Mouse (Mus musculus): ENCODE results near the gene Extl1.
"Not testable (repeated sequence)": the region's sequence is repeated elsewhere in the genome, so short reads cannot be mapped to it uniquely, and the experiment has no call there.

The Extl1 gene

DNA sequence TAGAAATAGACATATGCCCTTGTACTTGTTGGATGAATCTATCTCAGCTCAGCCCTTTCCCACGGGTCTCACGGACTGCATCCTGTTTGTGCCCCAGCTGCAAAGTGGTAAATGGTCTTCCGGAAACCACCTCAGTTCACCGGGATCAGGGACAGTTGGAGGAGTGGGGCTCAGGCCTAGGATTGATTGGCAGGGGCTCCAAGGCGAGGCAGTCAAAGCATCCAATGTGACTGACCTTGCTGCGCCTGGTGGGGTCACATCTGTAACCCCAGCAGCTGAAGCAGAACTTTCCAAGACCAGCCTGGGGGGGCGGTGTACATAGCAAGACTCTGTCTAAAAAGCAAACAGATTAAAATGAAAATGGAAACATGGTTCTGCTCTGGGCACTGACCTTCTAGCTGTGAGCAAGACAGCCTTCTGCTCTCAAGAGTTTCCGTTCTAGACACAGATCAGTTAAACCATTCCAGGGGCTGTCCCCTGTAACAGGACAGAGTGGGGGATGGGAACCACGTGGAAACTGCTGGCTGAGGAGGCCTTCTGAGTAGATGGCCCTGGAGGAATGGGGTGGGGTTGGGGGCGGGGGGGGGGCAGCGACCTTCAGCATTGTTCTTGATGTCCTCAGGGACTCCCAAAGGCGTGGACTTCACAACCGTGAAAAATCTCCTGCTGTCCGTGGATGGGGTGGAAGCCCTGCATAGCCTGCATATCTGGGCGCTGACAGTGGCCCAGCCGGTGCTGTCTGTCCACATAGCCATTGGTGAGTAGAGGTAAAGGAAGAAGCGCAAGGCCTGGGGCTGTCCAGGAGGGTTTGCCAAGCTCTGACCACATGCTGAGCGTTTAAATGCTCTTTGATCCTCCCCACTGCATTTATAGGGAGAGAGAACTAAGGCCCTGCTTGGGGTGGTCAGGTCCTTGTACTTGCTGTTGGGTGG lies 32.1 kb downstream of the Extl1 start:
- no peak for DNase-seq (ENCODE audit: low spot score)

GRCm38 (mm10) chr4:134350641-134351040 lies 33.0 kb downstream of the Extl1 start:
- DNase-seq (ENCODE audit: low spot score): no peak

DNA sequence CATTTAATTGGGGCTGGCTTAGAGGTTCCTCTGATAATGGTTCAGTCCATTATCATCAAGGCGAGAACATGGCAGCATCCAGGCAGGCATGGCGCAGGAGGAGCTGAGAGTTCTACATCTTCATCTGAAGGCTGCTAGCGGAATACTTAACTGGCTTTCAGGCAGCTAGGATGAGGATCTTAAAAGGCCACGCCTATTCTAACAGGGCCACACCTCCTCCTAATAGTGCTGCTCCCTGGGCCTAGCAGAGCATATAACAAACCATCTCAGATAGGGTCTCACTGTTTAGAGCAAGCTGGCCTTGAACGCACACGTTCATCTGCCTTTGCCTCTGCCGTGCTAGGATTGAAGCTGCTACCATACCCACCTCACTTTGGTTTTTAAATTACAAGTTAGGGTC lies 33.8 kb downstream of the Extl1 start:
- no peak for DNase-seq (ENCODE audit: low spot score)

DNA sequence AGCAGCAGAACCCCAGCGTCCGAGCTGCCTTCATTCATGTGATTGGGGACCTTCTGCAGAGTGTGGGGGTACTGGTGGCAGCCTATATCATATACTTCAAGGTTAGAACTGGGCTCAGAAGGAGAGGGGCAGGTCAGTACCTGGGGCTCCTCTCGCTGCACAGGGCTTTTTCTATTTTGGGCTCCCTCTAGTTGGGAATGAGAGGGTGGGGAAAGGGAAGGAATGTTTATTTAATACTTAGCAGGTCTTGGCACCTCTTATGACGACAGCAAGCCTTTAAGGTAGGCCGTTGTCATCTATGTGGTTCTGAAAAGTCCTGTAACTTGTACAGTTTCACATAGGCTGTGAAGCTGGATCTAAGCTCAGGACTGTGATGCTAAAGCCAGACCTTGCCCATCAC lies 35.1 kb downstream of the Extl1 start:
- no peak for DNase-seq (ENCODE audit: low spot score)

DNA sequence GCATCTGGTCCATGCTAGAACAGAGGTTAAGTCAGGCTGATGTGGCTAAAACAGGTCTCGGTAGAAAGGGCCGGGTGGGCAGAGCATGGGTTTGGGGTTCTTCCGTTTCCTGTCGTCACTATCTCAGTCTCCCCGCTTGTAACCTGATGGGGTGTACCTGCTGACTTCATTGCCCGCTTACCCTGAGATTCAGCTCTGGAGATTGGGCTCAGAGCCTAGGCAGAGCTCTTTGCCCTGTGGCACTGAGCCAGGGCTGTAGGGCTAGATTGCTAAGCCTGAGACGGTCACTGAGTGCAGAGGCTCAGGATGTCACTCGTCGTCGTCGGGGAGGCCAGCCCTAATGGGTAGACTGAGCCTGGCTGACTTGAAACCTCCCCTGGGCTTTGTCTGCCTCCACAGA lies 35.6 kb downstream of the Extl1 start:
- DNase-seq (ENCODE audit: low spot score): no peak

DNA sequence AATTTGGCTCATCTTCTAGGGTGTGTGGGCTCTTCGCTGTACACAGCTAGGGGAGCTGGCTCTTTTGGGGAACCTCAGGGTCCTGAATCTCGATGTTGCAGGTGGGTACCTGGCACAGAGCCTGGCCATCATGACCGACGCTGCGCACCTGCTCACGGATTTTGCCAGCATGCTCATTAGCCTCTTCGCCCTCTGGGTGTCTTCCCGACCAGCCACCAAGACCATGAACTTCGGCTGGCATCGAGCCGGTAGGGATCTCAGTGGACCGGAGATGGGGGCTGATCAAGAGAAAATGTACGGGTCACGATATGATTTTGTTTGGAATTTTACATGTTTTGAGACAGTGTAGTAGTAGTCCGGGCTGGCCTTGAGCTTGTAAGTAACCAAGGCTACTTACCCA lies 37.8 kb downstream of the Extl1 start:
- DNase-seq (ENCODE audit: low spot score): no peak

DNA sequence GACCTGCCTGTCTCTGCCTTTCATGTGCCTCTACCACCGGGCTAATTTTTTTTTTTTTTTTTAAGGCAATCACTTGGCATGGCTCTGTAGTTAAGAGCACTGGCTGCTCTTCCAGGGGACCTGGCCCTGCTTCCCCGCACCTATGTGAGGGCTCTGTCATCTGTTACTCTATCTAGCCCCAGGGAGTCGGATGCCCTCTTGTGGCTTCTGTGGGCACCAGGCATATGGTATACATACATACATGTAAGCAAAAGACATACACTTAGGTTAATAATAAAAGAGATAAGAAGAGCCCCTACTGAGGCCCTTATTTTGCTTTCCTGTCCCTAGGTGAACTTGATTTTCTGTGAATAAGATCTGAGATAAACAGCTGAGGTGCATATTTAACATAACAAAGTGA lies 39.0 kb downstream of the Extl1 start:
- no peak for DNase-seq (ENCODE audit: low spot score)

- no peak for DNase-seq (ENCODE audit: low spot score)
Observed at GRCm38 (mm10) chr4:134343071-134344031, 40.3 kb downstream of the Extl1 start, which contains the start of gene Slc30a2. Gene Slc30a2 (plus strand): TSS chr4:134343181.

DNA sequence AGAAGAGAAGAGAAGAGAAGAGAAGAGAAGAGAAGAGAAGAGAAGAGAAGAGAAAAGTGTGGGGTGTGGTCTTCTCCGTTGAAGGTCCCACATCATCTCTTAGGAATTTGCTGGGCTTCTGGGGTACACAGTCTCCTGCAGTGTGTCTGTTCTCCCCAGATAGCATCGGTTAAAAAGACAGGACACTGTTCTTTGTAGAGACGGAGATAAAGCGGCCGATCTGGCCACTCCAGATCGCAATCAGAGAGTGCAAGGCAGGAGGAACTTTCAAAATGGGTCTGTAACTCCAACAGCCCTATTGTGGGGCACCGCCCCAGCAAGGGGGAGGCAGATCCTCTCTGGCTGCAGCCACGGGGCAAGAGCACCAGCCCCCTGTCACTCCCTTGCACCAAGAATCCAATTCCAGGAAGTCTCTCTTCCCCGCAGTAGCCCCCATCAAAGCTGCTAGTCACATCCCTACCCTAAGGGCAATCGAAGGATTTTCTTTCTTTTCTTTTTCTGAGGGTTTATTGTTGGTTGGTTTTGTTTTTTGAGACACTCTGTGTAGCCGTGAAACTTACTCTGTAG lies 41.4 kb downstream of the Extl1 start:
- DNase-seq (ENCODE audit: low spot score): no peak

- DNase-seq (ENCODE audit: low spot score): not testable (repeated sequence)
Observed at GRCm38 (mm10) chr4:134341231-134341630, 42.4 kb downstream of the Extl1 start.

DNA sequence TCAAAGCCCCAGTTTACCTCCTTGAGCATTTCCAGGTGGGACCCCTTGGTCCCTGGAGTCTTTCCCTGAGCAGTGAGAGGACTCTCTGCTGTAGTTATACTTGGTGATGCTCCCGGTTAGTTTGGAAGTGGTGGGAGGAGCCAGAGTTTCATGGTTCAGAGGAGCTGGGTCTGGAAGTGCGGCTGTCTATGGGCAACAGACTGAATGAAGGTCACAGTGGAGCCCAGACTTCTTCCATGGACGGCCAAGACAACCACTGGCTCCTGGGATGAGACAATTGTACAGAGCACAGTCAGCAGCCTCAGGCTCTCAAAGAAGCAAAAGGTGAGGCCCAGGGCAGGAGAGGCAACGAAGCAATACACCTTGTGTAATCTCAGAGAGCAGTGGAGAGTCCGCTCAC lies 53.4 kb downstream of the Extl1 start:
- no peak for DNase-seq (ENCODE audit: low spot score)

GRCm38 (mm10) chr4:134328832-134329231 lies 54.8 kb downstream of the Extl1 start:
- no peak for DNase-seq (ENCODE audit: low spot score)

- DNase-seq (ENCODE audit: low spot score): no peak
Observed at GRCm38 (mm10) chr4:134328151-134328550, 55.5 kb downstream of the Extl1 start.

GRCm38 (mm10) chr4:134326859-134327530 lies 56.7 kb downstream of the Extl1 start:
- DNase-seq (ENCODE audit: low spot score): no peak

DNA sequence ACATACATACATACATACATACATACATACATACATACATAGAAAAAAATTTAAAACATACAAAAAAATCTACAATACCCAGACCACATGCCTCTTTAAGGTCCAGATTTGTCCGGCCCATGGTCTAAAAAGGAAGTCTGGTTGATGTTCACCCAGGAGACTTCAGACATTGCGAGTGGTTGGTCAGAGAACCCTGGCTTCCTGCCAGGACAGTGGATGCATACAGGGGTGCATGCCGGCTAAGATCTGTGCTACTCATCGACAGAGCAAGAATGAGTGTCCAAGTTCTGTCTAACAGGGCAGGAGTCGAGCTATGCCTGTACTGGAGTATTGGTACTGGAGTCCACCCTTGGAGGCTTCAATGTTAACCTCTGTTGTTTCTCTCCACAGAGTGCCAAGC lies 59.0 kb downstream of the Extl1 start:
- no peak for DNase-seq (ENCODE audit: low spot score)

DNA sequence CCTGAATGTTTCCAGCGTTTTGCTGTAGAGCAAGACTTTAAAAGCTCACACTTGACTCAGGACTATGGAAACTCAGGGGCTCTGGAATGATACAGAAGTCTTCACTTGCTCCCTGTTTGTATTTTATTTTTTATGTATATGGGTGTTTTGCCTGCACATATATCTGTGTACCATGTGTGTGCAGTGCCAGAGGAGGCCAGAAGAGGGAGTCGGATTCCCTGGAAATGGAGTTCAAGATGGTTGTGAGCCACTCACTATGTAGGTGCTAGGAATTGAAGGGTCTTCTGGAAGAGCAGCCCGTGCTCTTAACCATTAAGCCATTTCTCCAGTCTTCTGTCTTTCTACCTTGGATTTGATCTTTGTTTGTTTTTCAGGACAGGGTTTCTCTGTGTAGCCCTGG lies 62.1 kb downstream of the Extl1 start:
- DNase-seq (ENCODE audit: low spot score): no peak

DNA sequence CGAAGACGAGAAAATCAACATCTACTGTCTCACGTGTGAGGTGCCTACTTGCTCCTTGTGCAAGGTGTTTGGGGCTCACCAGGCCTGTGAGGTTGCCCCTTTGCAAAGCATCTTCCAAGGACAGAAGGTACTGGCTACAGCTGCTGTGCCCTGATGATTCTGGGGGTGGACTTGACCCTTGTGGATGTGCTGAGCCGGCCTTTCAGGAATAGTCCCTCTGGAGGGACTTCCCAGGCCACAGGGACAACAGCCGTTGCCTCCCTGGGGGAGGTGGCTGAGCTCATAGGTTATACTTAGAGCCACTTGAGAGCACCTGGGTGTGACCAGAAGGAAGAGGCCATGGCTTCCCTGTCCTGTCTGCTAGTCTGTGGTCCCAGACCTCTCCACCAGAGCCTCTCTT lies 64.0 kb downstream of the Extl1 start:
- no peak for DNase-seq (ENCODE audit: low spot score)

DNA sequence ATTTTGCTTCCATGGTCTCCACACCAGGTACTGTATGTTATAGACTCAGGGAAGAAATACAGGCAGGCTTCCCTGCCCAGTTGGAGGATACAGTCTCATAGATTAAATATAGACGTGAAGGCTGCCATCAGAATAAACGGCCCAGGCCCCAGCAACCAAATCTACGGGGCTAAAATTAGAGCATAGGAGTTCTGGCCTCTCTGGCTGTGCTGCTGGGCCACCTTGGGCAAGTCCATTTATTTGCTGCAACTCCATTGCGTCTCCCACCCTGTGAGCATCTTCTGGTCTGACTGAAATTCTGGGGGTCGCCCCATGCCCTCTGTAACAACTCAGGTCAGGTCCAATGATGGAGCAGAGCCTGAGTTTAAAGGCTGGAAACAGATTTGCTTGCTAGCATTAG lies 64.6 kb downstream of the Extl1 start:
- DNase-seq (ENCODE audit: low spot score): no peak

- DNase-seq (ENCODE audit: low spot score): no peak
Observed at GRCm38 (mm10) chr4:134316390-134316789, 67.3 kb downstream of the Extl1 start.

- DNase-seq (ENCODE audit: low spot score): no peak
Observed at GRCm38 (mm10) chr4:134315470-134315869, 68.2 kb downstream of the Extl1 start.

DNA sequence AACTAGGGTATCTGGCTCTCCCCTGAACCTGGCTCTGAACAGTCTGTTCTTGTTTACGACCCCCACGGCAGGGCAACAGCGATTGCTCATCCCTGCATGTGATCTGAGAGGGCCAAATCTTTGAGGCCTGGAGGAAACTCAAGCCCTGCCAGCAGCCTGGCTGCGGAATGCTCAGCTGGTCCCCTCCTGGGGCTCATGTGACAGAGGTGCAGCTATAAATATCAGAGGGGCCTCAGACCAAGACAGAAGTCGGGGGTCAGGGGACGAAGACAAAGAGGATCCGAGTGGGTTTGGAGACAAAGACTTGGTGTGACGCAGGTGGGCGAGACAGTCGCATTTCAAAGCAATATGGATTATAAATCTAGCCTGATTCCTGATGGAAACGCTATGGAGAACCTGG lies 68.8 kb downstream of the Extl1 start, which contains the start of gene Trim63:
TSS of gene Trim63 (plus strand) at position 245 of the 400 bp plus-strand sequence.
- DNase-seq (ENCODE audit: low spot score): no peak
